Mouse (Mus musculus): ENCODE results near the gene Hs3st5. TPM values are rescaled to one million over a fixed set of nuclear protein-coding genes. Genes with fewer than 3 reads are reported as not detected.

The Hs3st5 gene
- polyA plus RNA-seq, 1 experiment, result 0.08 TPM

DNA sequence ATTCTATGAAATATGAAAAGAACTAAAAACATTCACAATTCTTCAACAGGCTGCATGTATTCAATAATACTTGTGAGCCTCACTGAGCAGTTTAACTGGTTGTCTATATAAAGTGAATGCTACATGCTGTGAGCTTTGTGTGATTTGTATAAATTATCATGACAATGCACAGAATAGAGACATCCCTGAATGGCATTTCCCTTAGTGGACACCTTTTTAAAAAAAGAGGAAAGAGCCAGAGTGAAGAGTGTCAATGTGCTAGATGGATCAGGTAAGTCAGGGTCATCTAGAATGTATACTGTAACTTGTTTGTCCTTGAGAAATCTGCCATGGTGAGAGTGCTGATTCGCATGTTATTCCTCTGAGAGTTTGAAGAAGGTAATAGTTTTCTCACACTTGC, 116.4 kb downstream of the Hs3st5 start:
- H3K4me1 ChIP-seq (ENCODE audit: control insufficient read depth, insufficient read depth, low read length), result no peaks in the 10 kb centered on the region
- TF ChIP-seq CTCF (IDR thresholded peaks at IDR 0.05; ENCODE audit: insufficient read depth, low read length) (no peak), POLR2A (IDR thresholded peaks at IDR 0.05; ENCODE audit: borderline replicate concordance, extremely low read depth, low read depth, low read length) (no peak)
- no peak for DNase-seq
- 71% methylated on average over 1 of the region's 1 CpGs for WGBS
- no peak overlapping the region for H3K4me3 ChIP-seq (replicated peaks; ENCODE audit: extremely low read depth, low read depth, low read length)

DNA sequence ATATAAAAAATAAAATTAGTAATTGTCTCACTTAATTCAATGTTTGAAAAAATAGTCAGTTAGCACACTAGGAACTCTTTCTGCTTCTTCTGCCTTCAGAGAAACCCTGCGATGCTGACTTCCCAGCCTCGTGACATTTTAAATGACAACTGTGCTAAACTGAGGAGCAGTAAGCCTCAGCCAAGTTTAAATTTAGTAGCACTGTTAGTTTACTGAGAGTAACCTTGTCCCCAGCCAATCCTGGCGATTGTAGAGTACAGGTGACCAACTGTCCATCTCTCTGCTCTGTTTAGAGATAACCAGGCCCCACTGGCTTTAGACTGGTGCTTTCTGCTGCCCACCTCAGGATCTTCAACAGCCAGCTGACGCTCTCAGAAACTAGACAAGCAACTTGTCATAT, 121.3 kb downstream of the Hs3st5 start:
- Histone ChIP-seq H3K4me3 (replicated peaks; ENCODE audit: extremely low read depth, low read depth, low read length) (no peak overlapping the region), H3K4me1 (ENCODE audit: control insufficient read depth, insufficient read depth, low read length) (no peaks in the 10 kb centered on the region)
- DNase-seq, result no peak
- TF ChIP-seq POLR2A (IDR thresholded peaks at IDR 0.05; ENCODE audit: borderline replicate concordance, extremely low read depth, low read depth, low read length) (no peak), CTCF (IDR thresholded peaks at IDR 0.05; ENCODE audit: insufficient read depth, low read length) (no peak)
- WGBS, result 74% methylated on average over 4 of the region's 4 CpGs

DNA sequence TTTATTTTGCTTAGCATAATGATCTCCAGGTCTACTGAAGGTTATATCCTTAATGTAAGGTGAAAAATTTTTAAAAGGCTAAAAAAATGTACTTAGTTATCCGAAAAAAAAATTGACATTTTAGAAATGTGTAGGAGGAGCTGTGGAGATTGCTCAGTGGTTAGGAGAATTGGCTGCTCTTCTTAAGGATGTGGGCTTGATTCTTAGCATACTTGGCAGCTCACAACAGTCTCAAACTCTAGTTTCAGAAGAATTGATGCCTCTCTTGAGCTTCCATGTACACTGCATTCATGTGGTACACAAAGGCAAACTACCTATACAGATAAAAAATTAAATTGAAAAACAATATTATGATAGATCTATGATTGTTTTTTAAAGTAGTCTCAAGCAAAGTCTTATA, 125.1 kb downstream of the Hs3st5 start:
- DNase-seq, result no peak
- Histone ChIP-seq H3K4me3 (replicated peaks; ENCODE audit: extremely low read depth, low read depth, low read length) (no peak overlapping the region), H3K4me1 (ENCODE audit: control insufficient read depth, insufficient read depth, low read length) (no peaks in the 10 kb centered on the region)
- 46% methylated on average over 1 of the region's 1 CpGs for WGBS
- no peak for TF ChIP-seq POLR2A (IDR thresholded peaks at IDR 0.05; ENCODE audit: borderline replicate concordance, extremely low read depth, low read depth, low read length)
- no peak for TF ChIP-seq CTCF (IDR thresholded peaks at IDR 0.05; ENCODE audit: insufficient read depth, low read length)

DNA sequence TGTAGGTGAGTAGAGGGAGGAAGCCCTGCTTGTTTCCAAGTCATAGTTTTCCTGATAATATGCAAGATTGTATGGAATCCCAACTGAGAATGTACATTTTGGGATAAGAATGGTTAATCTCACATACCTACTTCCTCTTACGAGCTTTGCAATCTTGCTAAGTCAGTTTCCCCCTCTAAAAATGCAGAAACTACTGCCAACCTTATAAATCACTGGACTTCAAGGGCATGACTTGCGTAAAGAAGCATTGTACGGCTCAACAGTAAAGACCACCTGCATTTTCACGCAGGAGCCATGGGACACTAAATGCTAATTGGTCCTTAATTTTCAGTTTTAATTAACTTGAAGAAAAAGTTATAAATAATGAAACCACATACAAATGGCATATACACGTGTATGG, 144.0 kb downstream of the Hs3st5 start:
- Histone ChIP-seq H3K4me1 (ENCODE audit: control insufficient read depth, insufficient read depth, low read length) (no peaks in the 10 kb centered on the region), H3K4me3 (replicated peaks; ENCODE audit: extremely low read depth, low read depth, low read length) (no peak overlapping the region)
- TF ChIP-seq POLR2A (IDR thresholded peaks at IDR 0.05; ENCODE audit: borderline replicate concordance, extremely low read depth, low read depth, low read length) (no peak), CTCF (IDR thresholded peaks at IDR 0.05; ENCODE audit: insufficient read depth, low read length) (no peak)
- DNase-seq, result no peak
- 65% methylated on average over 5 of the region's 5 CpGs for WGBS

DNA sequence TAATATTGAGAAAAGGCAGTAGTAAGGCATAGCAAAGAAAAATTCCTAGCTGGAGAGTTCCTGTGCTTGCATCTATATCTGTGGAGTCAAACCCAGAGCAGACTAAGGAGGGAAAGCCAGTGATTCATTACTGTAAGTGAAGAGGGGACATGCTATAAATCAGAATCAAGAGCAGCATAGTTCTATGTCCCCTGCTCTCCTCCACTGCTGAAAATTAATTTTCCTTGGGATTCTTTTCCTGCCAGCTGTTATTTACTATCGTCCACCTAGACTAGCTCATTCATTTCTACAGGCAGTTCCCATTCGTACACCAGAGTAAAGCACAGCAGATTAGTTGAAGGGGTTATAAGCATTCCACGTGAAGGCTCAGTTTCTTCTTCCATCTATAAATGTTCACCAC, 207.4 kb downstream of the Hs3st5 start:
- Histone ChIP-seq H3K4me1 (ENCODE audit: control insufficient read depth, insufficient read depth, low read length) (no peaks in the 10 kb centered on the region), H3K4me3 (replicated peaks; ENCODE audit: extremely low read depth, low read depth, low read length) (no peak overlapping the region)
- no peak for TF ChIP-seq POLR2A (IDR thresholded peaks at IDR 0.05; ENCODE audit: borderline replicate concordance, extremely low read depth, low read depth, low read length)
- no peak for TF ChIP-seq CTCF (IDR thresholded peaks at IDR 0.05; ENCODE audit: insufficient read depth, low read length)
- no peak for DNase-seq
- WGBS, result 60% methylated on average over 3 of the region's 3 CpGs

DNA sequence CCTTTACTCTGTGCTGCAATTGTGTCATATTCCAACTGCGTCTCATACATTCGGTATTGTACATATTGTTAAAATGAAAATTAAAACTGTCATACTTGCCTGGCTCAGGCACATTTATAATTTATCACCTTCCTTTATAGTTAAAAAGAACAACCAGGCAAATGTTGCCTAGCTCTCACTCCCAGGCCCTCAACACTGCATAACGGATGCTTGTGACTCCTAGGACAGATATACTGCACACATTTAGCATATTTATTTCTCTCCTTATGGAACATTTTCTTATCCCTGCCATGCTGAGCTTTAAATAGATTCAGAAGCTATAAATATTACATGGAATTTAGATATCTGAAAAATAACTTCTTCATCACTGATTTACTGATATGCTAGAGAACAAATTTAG, 219.6 kb downstream of the Hs3st5 start:
- H3K4me3 ChIP-seq (replicated peaks; ENCODE audit: extremely low read depth, low read depth, low read length), result no peak overlapping the region
- 84% methylated on average over 3 of the region's 3 CpGs for WGBS
- no peaks in the 10 kb centered on the region for H3K4me1 ChIP-seq (ENCODE audit: control insufficient read depth, insufficient read depth, low read length)
- TF ChIP-seq CTCF (IDR thresholded peaks at IDR 0.05; ENCODE audit: insufficient read depth, low read length), result no peak
- TF ChIP-seq POLR2A (IDR thresholded peaks at IDR 0.05; ENCODE audit: borderline replicate concordance, extremely low read depth, low read depth, low read length), result no peak
- DNase-seq, result no peak

DNA sequence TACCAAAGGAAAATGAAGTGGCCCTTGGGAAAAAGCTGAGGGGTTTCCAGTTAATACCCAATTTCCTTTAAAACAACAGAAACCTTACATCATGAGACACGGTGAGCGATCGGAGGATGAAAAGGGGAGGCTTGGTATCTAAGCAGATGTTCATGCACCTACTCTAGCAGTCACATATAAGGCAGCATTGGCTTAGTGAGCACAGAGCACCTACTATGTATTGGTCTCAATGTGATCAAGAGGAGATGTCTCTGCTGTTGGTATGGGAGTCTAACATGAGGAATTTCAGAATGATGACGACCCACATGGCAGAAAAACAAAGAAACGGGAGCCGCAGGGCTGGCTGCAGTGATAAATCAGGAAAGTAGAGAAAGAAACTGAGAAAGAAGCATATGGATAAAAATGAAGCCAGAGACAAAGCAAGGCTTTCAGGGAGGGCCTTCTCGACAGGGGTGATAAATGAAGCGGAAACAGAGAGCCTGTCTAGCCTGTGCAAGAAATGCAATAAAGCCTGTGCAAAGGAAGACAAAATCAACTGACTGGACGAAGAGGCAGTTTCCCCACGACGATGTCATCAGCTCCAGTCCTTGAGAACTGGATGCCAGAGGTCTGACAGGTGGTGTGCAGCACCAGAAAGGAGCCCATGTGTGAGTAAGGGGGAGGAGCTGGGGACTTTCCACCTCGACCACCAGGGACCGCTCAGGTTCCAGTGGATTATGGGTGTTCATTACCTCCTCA, 222.9 kb downstream of the Hs3st5 start:
- DNase-seq, result no peak
- no peaks in the 10 kb centered on the region for H3K4me1 ChIP-seq (ENCODE audit: control insufficient read depth, insufficient read depth, low read length)
- 59% methylated on average over 13 of the region's 13 CpGs for WGBS
- no peak overlapping the region for H3K4me3 ChIP-seq (replicated peaks; ENCODE audit: extremely low read depth, low read depth, low read length)
- TF ChIP-seq CTCF (IDR thresholded peaks at IDR 0.05; ENCODE audit: insufficient read depth, low read length), result no peak
- no peak for TF ChIP-seq POLR2A (IDR thresholded peaks at IDR 0.05; ENCODE audit: borderline replicate concordance, extremely low read depth, low read depth, low read length)

DNA sequence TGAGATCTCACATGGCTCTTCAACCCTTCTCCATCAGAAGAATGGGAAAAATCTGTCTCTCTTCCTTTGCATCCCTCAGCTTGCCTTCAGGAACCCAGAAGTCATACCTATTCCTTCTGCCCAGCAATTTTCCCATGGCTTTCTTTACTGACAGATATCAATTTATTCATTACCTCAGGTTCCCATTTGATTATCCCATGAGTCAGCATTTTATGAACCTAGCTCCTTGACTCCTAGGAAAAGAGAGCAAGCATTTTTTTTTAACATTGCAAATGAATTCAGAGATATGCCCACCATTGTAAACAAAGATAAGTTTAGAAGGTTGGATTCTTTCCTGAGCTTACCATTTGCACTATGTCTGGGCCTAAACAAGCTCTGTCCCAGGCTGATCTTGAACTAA, 232.8 kb downstream of the Hs3st5 start:
- TF ChIP-seq POLR2A (IDR thresholded peaks at IDR 0.05; ENCODE audit: borderline replicate concordance, extremely low read depth, low read depth, low read length), result no peak
- TF ChIP-seq CTCF (IDR thresholded peaks at IDR 0.05; ENCODE audit: insufficient read depth, low read length), result no peak
- DNase-seq, result no peak
- H3K4me1 ChIP-seq (ENCODE audit: control insufficient read depth, insufficient read depth, low read length), result no peaks in the 10 kb centered on the region
- no peak overlapping the region for H3K4me3 ChIP-seq (replicated peaks; ENCODE audit: extremely low read depth, low read depth, low read length)

DNA sequence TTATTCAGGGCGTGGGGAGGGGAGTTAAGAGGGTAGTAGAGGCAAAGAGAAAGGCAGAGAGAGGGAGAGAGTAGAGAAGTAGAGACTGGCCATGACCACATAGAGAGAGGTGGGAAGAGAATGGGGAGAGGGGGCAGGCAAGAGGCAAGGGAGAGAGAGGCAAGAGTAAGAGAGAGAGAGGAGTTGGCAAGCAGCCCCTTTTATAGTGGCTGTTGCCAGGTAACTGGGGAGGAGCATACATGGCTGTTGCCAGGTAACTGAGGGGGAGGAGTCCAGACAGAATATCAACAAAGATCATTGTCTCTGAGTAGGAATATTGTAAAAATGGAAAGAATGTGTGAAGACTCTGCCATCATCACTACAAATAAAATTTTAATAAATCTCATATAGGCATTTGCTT, 243.4 kb downstream of the Hs3st5 start:
- H3K4me1 ChIP-seq (ENCODE audit: control insufficient read depth, insufficient read depth, low read length), result no peaks in the 10 kb centered on the region
- TF ChIP-seq POLR2A (IDR thresholded peaks at IDR 0.05; ENCODE audit: borderline replicate concordance, extremely low read depth, low read depth, low read length) (no peak), CTCF (IDR thresholded peaks at IDR 0.05; ENCODE audit: insufficient read depth, low read length) (no peak)
- DNase-seq, result no peak
- WGBS, result 39% methylated on average over 1 of the region's 1 CpGs
- no peak overlapping the region for H3K4me3 ChIP-seq (replicated peaks; ENCODE audit: extremely low read depth, low read depth, low read length)

DNA sequence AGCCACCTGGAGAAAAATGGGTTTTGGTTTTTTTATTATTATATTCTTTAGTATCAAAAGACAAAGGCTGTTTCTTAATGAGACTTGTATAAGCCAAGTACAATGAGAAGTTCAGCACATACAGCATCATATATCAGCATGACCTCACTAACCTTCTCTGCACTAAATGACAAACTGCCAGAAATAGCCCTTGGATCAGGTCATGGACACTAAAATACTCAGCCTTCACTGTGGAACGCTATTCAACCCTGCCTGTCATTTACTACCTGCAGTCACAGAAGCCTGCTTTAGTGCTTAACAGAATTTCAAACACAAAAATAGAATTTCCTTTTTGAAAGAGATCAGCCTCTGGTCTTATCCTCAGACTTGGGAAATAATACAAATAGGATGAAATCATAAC, 247.9 kb downstream of the Hs3st5 start:
- no peak overlapping the region for H3K4me3 ChIP-seq (replicated peaks; ENCODE audit: extremely low read depth, low read depth, low read length)
- no peak for DNase-seq
- WGBS, result 59% methylated on average over 1 of the region's 1 CpGs
- H3K4me1 ChIP-seq (ENCODE audit: control insufficient read depth, insufficient read depth, low read length), result no peaks in the 10 kb centered on the region
- TF ChIP-seq POLR2A (IDR thresholded peaks at IDR 0.05; ENCODE audit: borderline replicate concordance, extremely low read depth, low read depth, low read length) (no peak), CTCF (IDR thresholded peaks at IDR 0.05; ENCODE audit: insufficient read depth, low read length) (no peak)
